Mouse (Mus musculus) heart, postnatal 4 days (tissue): Measurements from ENCODE around the gene Csgalnact2. TPM values are rescaled to one million over a fixed set of nuclear protein-coding genes. Genes with fewer than 3 reads are reported as not detected.

Experiments
- DNase-seq: peaks from one replicate; pipeline ENCODE4 v3.0.0; 2021
- total RNA-seq, 2 experiments: library from RNA; stranded (reverse); gene quantifications; 2 replicates each; pipeline ENCODE4 v1.2.3; 2021

Csgalnact2 gene
- total RNA-seq, 2 experiments from 2014 or later, result 20.9 to 21.1 TPM

GRCm38 (mm10) chr6:118134461-118134860 lies 4.5 kb downstream of the Csgalnact2 start:
- DNase-seq, result no peak

- DNase-seq, result no peak
Measured at GRCm38 (mm10) chr6:118130022-118130421, 8.9 kb downstream of the Csgalnact2 start.

DNA sequence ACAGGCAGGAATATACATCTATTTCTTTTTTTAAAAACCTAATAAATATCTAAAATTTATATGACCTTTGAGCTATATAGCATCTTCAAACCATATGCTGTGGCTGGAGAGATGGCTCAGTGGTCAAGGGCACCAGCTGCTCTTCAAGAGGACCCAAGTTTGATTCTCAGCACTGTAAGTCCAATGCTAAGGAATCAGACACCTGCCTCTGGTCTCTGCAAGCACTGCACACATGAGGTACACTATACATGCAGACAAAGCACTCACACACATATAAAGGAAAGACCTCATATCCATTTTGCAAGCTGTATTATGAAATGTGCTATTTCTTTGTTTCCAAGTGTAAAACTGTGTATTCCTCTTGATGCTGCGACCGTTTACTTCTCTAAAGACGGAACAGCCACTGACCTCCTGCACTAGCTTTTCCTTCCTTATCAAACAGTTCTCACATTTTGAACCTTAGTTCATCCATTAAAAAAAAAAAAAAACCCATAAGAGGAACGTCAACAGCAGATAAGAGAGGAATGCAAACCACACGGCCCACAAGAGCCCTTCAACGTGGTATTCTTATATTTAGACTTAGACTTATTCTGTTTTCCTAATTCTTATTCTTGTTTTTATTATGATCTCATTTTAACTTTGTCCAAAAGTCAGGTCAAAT lies 11.0 kb downstream of the Csgalnact2 start:
- DNase-seq, result no peak

DNA sequence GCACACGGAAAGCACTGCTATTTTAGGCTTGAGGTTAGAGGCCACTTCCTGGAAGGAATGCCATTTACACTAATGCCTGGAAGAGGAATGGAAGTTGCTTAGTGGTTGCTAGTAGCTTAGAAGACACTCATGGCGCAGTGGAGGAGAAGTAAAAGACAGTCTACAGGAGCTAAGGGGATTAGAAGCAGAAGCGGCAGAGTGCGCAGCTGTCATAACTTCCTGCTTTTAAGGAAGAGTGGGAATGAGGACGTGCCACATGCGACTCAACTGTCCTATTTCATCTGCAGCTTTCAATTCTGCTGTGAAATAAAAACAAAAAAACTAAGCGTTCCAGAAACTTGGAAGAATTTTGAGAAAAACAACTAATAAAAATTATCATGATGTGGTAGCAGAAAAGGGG lies 11.7 kb downstream of the Csgalnact2 start:
- DNase-seq, result no peak

DNA sequence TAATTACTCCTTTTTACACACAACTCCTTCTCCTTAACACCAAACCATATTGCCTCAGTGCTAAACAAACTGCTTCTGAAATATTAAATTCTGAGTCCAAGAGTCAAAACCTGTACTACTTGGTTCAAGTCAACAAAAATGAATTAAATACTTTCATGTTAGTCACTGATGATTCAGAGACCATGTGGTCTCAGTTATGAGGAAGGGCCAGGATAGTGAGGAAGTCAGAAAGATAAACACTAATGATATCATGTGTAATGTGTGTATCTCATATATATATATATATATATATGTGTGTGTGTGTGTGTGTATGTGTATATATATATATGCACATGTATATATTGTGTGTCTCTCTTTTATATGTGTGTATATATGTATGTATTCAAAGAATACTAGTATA lies 12.4 kb downstream of the Csgalnact2 start:
- no peak for DNase-seq

DNA sequence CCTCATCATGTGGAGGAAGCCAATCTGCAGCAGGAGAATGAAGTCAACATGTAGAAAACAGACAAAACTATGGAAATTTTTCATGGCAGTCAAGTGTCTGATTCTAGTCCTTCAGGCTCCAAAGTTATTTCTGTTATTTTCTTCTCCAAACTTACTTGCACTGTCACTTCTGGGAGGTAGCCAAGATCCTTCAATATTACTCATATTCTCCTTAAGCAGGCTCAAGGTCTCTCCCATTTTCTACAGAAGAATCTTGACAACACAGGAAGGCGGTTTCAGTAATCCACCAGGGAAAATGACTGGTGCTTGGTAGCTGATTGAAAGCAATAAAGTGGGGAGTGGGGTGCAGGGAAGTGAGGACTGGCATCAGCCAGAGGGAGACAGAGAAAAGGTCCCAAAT lies 16.2 kb downstream of the Csgalnact2 start:
- DNase-seq, result no peak

DNA sequence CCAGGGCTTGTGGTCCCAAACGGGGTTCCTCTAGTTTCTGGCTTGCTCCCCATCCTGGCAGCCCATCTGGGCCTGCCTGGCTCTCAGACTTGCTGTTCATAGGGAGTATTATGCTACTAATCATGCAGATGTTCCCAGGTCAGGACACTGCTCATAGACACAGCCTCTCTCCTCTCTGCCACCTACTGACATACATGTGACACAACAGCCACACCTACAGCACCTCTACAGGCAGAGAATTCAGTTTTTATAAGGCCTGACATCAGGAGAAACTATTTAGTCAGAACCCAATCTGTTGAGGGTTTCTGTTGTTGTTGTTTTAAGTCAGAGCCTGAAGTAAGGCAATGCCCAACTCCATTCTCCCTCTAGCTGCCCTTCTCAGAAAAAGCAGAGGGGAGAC lies 27.1 kb downstream of the Csgalnact2 start:
- DNase-seq, result no peak

DNA sequence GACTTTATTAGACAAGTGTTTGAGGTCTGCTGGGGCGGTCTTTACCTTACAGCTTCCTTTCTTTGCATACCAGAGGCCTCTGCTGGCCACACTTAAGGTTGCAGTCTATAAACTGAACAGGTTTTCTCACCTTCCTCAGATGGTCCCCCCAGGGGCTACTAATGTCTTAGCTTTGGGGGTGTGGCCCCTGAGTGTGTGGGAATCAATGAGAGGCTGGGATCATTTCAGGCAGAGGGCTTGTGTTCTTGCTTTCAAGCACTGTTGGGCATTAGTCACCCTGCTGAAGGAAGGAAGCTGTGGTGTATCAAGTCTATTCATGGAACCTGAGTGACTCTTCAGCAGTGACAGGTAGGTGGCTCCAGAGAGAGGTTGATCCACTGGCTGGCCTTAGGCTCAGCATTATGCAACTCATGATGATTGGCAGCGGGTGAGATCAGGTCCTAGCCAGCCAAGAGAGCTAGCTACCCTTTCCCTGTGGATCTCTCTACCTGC lies 39.6 kb downstream of the Csgalnact2 start:
- DNase-seq, result peak; percentile 39

GRCm38 (mm10) chr6:118097765-118098365 lies 41.1 kb downstream of the Csgalnact2 start:
- no peak for DNase-seq

DNA sequence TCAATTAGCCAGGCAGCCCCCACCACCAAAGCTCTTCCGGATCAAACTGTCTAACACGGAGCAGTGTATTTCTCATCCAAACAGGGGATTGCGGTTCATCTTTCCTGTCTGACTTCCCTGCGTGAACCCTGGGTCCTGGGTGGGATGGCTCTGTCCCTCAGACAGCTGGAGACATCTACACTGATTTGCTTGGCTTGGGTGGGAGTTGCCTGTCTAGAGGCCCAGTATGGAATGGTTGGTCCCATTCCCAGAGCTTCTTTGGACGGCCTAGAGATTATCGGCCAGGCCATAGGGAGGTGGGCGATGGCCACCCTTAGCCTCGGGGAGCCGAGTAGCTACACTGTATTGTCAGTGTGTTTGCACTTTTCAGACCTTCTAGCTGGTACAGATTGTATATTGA lies 48.1 kb downstream of the Csgalnact2 start:
- DNase-seq, result no peak

GRCm38 (mm10) chr6:118088750-118089440 lies 50.0 kb downstream of the Csgalnact2 start:
- DNase-seq, result no peak

- DNase-seq, result no peak
Measured at GRCm38 (mm10) chr6:118087955-118088354, 51.0 kb downstream of the Csgalnact2 start.

GRCm38 (mm10) chr6:118084596-118084995 lies 54.3 kb downstream of the Csgalnact2 start:
- DNase-seq, result no peak

DNA sequence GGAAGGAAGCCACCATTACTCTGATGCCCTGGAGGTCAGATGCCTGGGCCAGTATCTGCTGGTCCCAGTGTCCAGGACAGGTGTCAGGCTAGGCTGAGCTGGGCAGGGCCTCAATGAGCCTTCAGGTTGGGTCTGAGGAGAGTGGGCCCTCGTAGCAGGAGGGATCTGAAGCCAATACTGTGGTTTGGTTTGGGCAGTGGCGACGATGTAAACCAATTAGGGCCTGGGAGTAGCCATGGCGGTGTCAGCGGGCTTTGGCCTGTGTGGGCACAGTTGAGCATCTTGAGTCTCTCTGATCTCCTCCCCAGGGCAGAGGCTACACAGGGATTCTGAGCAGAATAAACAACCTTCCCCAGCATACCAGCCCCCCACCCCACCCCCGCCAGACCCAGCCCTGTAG lies 55.3 kb downstream of the Csgalnact2 start:
- DNase-seq, result no peak

DNA sequence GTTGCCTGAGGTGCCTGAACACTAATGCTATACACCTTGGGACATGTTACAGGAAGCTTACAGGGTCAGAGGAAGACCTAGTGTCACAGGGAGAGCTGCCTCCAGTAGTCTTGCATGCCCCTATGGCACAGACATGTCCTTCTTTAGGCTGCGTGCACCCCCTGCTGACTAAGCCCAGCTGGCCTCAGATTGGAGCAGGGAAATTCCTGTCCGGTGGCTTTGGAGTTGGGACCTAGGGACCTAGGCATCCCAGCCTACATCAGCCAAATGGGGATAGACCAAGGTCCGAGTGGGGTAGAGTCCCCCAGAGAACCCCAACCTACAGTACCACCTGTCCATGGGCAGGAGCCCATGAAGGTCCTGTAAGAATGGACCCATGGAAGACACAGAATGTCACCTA lies 56.6 kb downstream of the Csgalnact2 start:
- no peak for DNase-seq

DNA sequence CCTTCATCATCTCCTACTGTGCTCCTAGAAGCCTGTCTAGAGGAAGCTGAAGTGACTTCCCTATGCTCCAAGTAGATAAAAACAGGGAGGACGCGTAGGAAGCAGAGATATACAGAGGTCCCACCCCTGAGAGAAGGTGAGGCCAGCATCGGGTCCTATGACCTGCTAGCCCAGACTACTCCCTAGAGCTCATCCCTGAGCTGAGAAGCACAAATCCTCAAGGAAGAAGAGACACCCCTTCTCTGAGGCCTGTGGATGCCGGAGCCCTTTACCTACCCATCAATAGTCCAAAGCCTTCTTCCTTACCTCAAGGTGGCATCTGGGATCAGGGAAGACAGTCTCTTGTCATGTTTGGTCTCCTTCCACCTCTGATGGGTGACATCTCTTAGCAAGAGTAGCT lies 58.2 kb downstream of the Csgalnact2 start:
- no peak for DNase-seq

GRCm38 (mm10) chr6:118079762-118080465 lies 59.0 kb downstream of the Csgalnact2 start:
- no peak for DNase-seq

DNA sequence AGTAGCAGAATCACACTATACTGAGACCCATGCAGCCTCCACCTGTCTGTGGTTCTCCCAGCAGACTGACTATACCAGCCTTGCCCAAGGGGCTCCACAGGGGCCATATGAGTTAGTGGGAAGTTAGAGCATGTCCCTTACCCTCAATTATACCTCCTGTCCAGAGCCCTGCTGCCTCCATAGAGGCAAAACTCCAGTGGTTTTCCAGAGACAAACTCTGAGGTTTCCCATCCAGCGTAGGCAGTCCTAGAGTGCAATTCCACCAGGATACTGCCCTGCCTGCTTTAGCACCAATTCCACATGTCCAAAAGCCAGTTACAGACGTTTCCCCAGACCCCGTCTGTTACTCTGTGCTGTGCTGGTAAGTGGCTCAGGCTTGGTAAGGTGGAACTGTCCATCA lies 59.6 kb downstream of the Csgalnact2 start:
- DNase-seq, result no peak

- DNase-seq, result no peak
Measured at GRCm38 (mm10) chr6:118078751-118079150, 60.2 kb downstream of the Csgalnact2 start.

GRCm38 (mm10) chr6:118077421-118077820 lies 61.5 kb downstream of the Csgalnact2 start:
- no peak for DNase-seq

DNA sequence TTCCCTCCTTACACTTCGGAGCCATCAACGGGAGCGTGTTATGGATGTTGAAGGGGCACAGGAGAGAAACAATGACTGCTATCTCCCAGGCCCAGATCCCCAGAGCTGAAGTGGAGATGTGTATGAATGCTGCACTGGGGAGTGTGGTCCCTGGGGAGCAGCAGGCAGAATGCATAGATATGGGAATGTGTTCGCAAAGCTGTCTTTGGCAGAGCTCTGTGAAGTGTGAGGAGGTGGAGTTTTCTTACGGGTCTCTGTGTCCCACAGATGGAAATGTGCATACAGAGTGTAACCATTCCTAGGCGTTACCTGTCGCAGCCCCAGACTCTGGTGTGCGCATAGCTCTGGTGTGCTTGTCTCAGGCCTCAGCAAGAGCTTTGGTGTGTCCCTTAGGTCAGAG lies 62.2 kb downstream of the Csgalnact2 start:
- no peak for DNase-seq

DNA sequence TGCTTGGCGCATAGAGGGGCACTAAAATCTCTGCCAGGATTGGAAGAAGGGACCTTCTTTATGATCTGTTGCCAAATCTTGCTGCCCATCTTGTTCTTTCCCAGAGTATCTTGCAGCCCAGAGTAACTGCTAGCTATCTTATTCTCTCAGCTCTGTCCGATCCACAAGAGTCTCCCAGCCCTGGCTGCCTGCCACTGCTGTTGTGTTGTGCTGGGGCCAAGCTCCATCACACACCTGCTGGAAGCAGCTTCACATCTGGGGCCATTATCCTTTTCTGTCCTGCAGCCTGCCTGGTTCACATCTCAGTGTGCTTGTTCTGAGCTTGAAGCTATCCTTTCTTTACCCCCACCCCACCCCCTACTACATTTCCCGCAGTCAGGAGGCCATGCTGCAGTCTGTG lies 62.7 kb downstream of the Csgalnact2 start:
- no peak for DNase-seq

- DNase-seq, result no peak
Measured at GRCm38 (mm10) chr6:118074151-118074550, 64.8 kb downstream of the Csgalnact2 start.
